Mouse (Mus musculus) G1E (cell line): ENCODE measurements at regions not wholly inside any gene's neighbourhood (a gene's known extent, or its start where the extent isn't known, plus 50 kb on each side); places are given as distances from the start of the nearest gene placed in this dataset.
A peak's percentile ranks its signal among the peaks of the same experiment; 100 is the strongest.

ENCODE experiments used
- ATAC-seq: 2 replicates; pipeline ENCODE4 v1.8.0; 2016; ENCODE audit warnings: mild to moderate bottlenecking; ENCODE audit not compliant: insufficient number of reproducible peaks, poor library complexity, low FRiP score, severe bottlenecking; ENCODE audit errors: extremely low read depth
- DNase-seq: peaks from one replicate; pipeline ENCODE4 v3.0.0; 2012; ENCODE audit warnings: low spot score
- H3K27me3 ChIP-seq: 2 replicates; pipeline ENCODE4 v1.6.1; 2012; ENCODE audit warnings: mild to moderate bottlenecking, low read length, inconsistent platforms; ENCODE audit not compliant: insufficient read depth
- H3K36me3 ChIP-seq: replicated peaks from 2 replicates; pipeline ENCODE3; 2012; ENCODE audit warnings: mild to moderate bottlenecking, inconsistent platforms
- H3K4me1 ChIP-seq: 2 replicates; pipeline ENCODE4 v1.6.1; 2012; ENCODE audit warnings: low read depth, low read length, inconsistent platforms, mixed read lengths; ENCODE audit not compliant: insufficient read depth
- H3K4me3 ChIP-seq: 2 replicates; pipeline ENCODE4 v1.5.1; 2012; ENCODE audit warnings: low read depth, mild to moderate bottlenecking, inconsistent platforms, low read length, moderate library complexity, mixed read lengths
- H3K9me3 ChIP-seq: replicated peaks from 2 replicates; pipeline ENCODE4 v1.6.1; 2012; ENCODE audit warnings: inconsistent platforms
- CTCF ChIP-seq: IDR thresholded peaks from 2 replicates; pipeline ENCODE4 v1.5.1; 2012; ENCODE audit warnings: low read depth, low read length, inconsistent platforms, mixed read lengths
- GATA1 ChIP-seq: IDR thresholded peaks from 2 replicates; pipeline ENCODE4 v1.6.1; 2012; ENCODE audit warnings: borderline replicate concordance, low read length, inconsistent platforms, mixed read lengths
- GATA2 ChIP-seq: IDR thresholded peaks from 2 replicates; pipeline ENCODE4 v1.6.1; 2012; ENCODE audit warnings: low read depth, low read length, inconsistent platforms, borderline replicate concordance
- POLR2AphosphoS5 ChIP-seq: IDR thresholded peaks from 2 replicates; pipeline ENCODE4 v1.6.1; 2012; ENCODE audit warnings: low read depth, low read length, inconsistent platforms; ENCODE audit not compliant: insufficient replicate concordance
- TAL1 ChIP-seq: conservative IDR thresholded peaks from 2 replicates; pipeline ENCODE4 v1.6.1; 2012; ENCODE audit warnings: low read depth, low read length, inconsistent platforms, mixed read lengths

DNA sequence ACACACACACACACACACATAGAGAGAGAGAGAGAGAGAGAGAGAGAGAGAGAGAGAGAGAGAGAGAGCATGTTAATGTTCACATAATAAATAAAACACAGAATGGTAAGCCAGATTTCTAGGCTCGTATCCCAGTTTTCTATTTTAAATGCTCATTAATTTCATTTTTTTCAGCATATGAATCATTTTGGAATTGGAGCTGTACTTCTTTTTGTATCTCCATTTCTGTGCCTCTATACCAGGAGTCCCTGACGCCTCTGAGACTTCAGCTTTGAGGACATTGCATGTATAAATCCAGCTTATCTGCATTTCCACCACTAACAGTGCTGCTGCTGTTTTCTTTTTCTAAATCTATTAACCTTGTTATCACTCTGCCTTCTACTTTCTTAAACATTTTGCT, 287.5 kb upstream of the Rspo3 start:
- Histone ChIP-seq H3K9me3 (no peaks in the 10 kb centered on the region), H3K4me1 (no peaks in the 10 kb centered on the region), H3K36me3 (no peaks in the 10 kb centered on the region), H3K27me3 (0 out of 2 replicates have a peak, but pooled peaks cover 3% of the 10 kb centered on the region), H3K4me3 (no peak overlapping the region)
- ATAC-seq (no peak), DNase-seq (no peak)
- TF ChIP-seq GATA1, result no peak
- no peak for TF ChIP-seq GATA2

DNA sequence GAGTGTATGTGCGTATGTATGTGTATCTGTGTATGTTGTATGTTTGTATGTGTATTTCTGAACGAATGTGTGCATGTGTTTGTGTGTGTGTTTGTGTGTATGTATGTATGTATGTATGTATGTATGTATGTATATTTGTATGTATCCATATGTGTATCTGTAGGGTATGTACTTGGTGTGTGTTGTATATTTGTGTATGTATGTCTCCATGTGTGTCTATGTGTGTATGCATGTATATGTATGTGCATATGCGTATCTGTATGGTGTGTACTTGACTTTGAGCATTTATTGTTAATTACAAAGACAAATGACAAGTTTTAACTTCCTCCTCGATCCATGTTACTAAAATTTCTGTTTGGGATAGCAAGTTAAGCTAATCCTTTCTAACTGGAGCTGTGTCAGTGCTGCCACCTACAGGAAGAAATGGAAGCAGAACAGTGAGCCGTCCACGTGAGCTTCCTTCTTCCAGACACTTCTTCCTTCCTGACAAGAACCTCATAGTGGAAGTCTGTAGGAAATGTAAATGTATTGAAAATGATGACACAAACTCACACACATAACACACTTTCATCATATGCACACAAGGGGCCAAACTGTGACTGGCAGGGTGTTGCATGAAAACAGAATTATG, 268.4 kb upstream of the Rspo3 start:
- peak; percentile 1 for DNase-seq
- no peaks in the 10 kb centered on the region for H3K9me3 ChIP-seq
- peak; percentile 31; the same call in 1 of the 2 replicates for ATAC-seq
- H3K4me1 ChIP-seq, result peaks cover 13% of the 10 kb centered on the region
- H3K4me3 ChIP-seq, result no peak overlapping the region
- H3K27me3 ChIP-seq, result 0 out of 2 replicates have a peak, but pooled peaks cover 2% of the 10 kb centered on the region
- TF ChIP-seq GATA2, result no peak
- no peak for TF ChIP-seq GATA1
- TF ChIP-seq TAL1, result no peak
- TF ChIP-seq CTCF, result peak; percentile 66; the same call in 1 of the 2 replicates
- no peak for TF ChIP-seq POLR2AphosphoS5
- no peaks in the 10 kb centered on the region for H3K36me3 ChIP-seq

DNA sequence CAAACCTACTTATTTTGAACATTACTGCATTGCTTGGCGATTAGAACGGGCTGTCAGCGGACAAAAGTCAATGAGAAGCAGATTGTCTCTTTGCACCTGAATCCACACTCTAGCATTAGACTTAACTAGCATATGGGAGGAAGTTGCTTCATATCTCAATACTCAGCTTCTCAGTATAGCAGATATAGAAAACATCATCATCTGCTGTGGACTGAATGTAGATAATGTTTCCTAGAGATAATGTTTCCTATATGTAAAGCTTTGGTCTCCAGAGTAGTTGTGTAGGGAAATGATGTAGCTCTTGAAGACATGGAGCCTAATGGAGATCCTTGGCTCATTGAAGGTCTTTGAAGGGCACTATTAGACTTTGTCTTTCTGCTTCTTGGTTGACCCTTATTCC, 267.0 kb upstream of the Rspo3 start:
- peak; percentile 85 for ATAC-seq
- no peaks in the 10 kb centered on the region for H3K9me3 ChIP-seq
- DNase-seq, result no peak
- TF ChIP-seq GATA2 (no peak), CTCF (no peak), POLR2AphosphoS5 (no peak), GATA1 (no peak), TAL1 (no peak)
- H3K27me3 ChIP-seq, result 0 out of 2 replicates have a peak, but pooled peaks cover 2% of the 10 kb centered on the region
- peaks cover 13% of the 10 kb centered on the region for H3K4me1 ChIP-seq
- H3K4me3 ChIP-seq, result no peak overlapping the region
- H3K36me3 ChIP-seq, result no peaks in the 10 kb centered on the region

DNA sequence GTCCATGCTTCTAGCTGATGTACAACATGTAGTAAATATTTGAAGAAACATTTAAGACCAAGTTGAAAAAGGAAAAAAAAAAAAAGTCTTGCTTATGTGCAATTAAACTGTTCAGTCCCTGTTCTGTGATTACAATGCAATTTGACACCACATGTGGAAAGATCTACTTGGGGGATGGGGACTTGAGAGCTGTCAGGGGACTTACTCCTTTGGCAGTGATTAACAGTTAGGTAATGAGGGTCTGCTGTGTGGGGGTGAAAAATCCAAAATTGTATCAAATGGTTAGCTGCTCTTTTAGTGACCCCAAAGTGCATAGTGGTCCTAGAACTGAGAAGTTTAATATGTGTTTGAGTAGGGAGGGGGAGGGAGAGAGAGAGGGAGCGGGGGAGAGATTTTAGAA, 259.0 kb upstream of the Rspo3 start:
- no peak for ATAC-seq

DNA sequence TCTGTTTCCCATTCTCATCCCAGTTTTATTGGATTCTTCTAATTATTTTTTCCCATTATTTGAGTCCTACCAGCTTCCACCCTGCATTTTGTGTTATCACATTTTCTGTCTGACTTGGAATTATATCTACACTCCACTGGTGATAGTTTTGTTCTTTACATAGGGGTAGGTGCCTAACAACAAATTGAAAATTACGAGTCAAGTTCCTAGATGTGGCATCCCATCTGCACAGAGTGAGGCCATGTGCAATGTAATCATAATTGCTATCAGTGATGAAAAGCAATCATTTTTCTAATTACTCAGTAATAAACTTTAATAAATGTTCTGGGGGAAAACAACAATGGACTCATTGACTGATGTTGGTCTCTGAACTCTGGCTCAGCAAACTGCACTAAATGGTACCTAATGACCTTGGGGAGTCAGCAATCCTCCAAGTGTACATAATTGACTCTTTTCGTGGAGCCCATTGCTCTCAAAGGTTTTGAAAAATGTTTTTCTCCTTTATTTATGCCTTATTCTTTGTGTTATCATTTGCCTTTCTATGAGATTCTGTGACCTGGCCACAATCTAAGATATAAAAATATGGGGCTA, 250.6 kb upstream of the Rspo3 start:
- ATAC-seq (no peak), DNase-seq (no peak)

More for the DNA sequence above, 259.0 kb upstream of the Rspo3 start:
- Histone ChIP-seq H3K4me1 (no peaks in the 10 kb centered on the region), H3K4me3 (no peak overlapping the region), H3K27me3 (no peaks in the 10 kb centered on the region), H3K9me3 (no peaks in the 10 kb centered on the region), H3K36me3 (no peaks in the 10 kb centered on the region)
- DNase-seq, result no peak
- no peak for TF ChIP-seq GATA2
- no peak for TF ChIP-seq GATA1
- TF ChIP-seq CTCF, result no peak
- TF ChIP-seq POLR2AphosphoS5, result no peak
- TF ChIP-seq TAL1, result no peak

DNA sequence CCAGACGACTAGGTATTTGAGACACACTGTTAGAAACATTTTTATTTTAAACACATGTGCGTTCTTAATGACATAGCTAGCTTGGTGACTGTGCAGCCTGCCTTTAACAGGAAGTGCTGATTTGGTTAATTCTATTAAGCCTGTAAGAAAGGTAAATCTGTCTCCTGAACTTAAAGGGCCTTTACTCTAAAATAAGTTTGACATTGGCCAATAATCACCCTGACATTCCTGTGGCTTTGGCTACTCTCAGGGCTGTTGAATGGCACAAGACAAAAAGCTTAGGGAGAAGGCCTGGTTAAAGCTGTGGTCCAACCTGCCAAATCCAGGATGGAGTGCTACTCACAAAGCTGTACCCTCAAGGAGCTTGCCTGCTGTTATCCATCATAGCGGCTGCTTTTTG, 201.0 kb upstream of the Rspo3 start:
- ATAC-seq (no peak), DNase-seq (no peak)
- no peaks in the 10 kb centered on the region for H3K27me3 ChIP-seq
- no peaks in the 10 kb centered on the region for H3K4me1 ChIP-seq
- no peaks in the 10 kb centered on the region for H3K9me3 ChIP-seq
- H3K36me3 ChIP-seq, result no peaks in the 10 kb centered on the region
- TF ChIP-seq CTCF, result no peak
- TF ChIP-seq TAL1, result no peak
- TF ChIP-seq GATA1, result no peak
- no peak for TF ChIP-seq GATA2
- TF ChIP-seq POLR2AphosphoS5, result no peak
- no peak overlapping the region for H3K4me3 ChIP-seq

More for the DNA sequence above, 250.6 kb upstream of the Rspo3 start:
- Histone ChIP-seq H3K9me3 (no peaks in the 10 kb centered on the region), H3K4me1 (no peaks in the 10 kb centered on the region), H3K4me3 (no peak overlapping the region), H3K27me3 (no peaks in the 10 kb centered on the region), H3K36me3 (no peaks in the 10 kb centered on the region)
- TF ChIP-seq CTCF (no peak), POLR2AphosphoS5 (no peak), GATA2 (no peak), TAL1 (no peak), GATA1 (no peak)

DNA sequence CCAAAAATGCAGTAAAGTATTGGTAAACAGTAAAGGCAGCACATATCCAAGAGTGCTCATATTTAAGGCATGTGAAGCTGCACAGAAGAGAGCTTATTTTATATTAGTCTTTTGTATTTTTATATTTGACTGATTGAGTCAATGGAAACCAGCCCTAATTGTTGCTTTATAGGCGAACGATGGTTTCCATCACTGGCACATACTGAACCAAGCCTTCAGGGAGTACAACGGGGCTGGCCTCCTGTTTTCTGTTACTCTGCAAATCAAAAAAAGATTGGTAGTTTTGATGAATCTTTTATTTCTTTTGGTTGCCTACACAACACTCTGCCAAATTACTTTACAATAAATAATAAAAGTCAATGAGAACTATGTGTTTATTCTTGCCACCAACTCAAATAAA, 189.7 kb upstream of the Rspo3 start:
- Histone ChIP-seq H3K4me1 (no peaks in the 10 kb centered on the region), H3K27me3 (no peaks in the 10 kb centered on the region), H3K4me3 (no peak overlapping the region), H3K9me3 (no peaks in the 10 kb centered on the region), H3K36me3 (no peaks in the 10 kb centered on the region)
- ATAC-seq (no peak), DNase-seq (no peak)
- TF ChIP-seq CTCF (no peak), GATA1 (no peak), TAL1 (no peak)
